Mouse (Mus musculus): ENCODE measurements around the gene Phospho1. TPM values are rescaled to one million over a fixed set of nuclear protein-coding genes. Genes with fewer than 3 reads are reported as not detected.

The Phospho1 gene
- polyA plus RNA-seq, 1 experiment from 2014 or later: not detected

- Histone ChIP-seq H3K4me2 (0 out of 2 replicates have a peak overlapping the region, but pooled peaks have one; percentile 29), H3K9me3 (replicated peaks) (no peaks in the 10 kb centered on the region), H3K9ac (no peak overlapping the region), H3K4me1 (peaks cover 64% of the 10 kb centered on the region), H3K27ac (peak overlapping the region; percentile 10; the same call in 1 of the 2 replicates), H3K27me3 (peaks cover 68% of the 10 kb centered on the region), H3K36me3 (no peaks in the 10 kb centered on the region), H3K4me3 (replicated peaks) (no peak overlapping the region)
- no peak for ATAC-seq (replicated peaks; ENCODE audit: low FRiP score)
- 36% methylated on average over 6 of the region's 6 CpGs for WGBS
Observed at GRCm38 (mm10) chr11:95836433-95836832, 12.1 kb downstream of the Phospho1 start.

- H3K27ac ChIP-seq: peak within 1 kb of the TSS; percentile 71
- H3K27me3 ChIP-seq: peaks cover 67% of the 10 kb centered on the region
- no peaks in the 10 kb centered on the region for H3K9me3 ChIP-seq (replicated peaks)
- no peak for ATAC-seq (replicated peaks; ENCODE audit: low FRiP score)
- no peak within 1 kb of the TSS for H3K4me3 ChIP-seq (replicated peaks)
- peak within 1 kb of the TSS; percentile 29; the same call in 1 of the 2 replicates for H3K4me2 ChIP-seq
- H3K9ac ChIP-seq: no peak within 1 kb of the TSS
- no peaks in the 10 kb centered on the region for H3K36me3 ChIP-seq
- 56% methylated on average over 10 of the region's 10 CpGs for WGBS
- peaks cover 66% of the 10 kb centered on the region for H3K4me1 ChIP-seq
Observed at GRCm38 (mm10) chr11:95837059-95837458, 12.8 kb downstream of the Phospho1 start, which contains the start of gene Gngt2. TSS of gene Gngt2 (plus strand) at chr11:95837216.

GRCm38 (mm10) chr11:95838598-95838997 is 14.3 kb downstream of the Phospho1 start:
- Histone ChIP-seq H3K4me1 (peaks cover 64% of the 10 kb centered on the region), H3K36me3 (no peaks in the 10 kb centered on the region), H3K27ac (0 out of 2 replicates have a peak overlapping the region, but pooled peaks have one; percentile 71), H3K4me3 (replicated peaks) (no peak overlapping the region), H3K9me3 (replicated peaks) (no peaks in the 10 kb centered on the region), H3K4me2 (no peak overlapping the region), H3K9ac (no peak overlapping the region), H3K27me3 (peaks cover 57% of the 10 kb centered on the region)
- WGBS: 78% methylated on average over 4 of the region's 4 CpGs
- no peak for ATAC-seq (replicated peaks; ENCODE audit: low FRiP score)

GRCm38 (mm10) chr11:95838999-95839868 is 14.9 kb downstream of the Phospho1 start:
- no peak for ATAC-seq (replicated peaks; ENCODE audit: low FRiP score)
- Histone ChIP-seq H3K4me2 (0 out of 2 replicates have a peak overlapping the region, but pooled peaks have one; percentile 21), H3K9ac (no peak overlapping the region), H3K27me3 (peaks cover 50% of the 10 kb centered on the region), H3K36me3 (no peaks in the 10 kb centered on the region), H3K27ac (no peak overlapping the region), H3K4me3 (replicated peaks) (no peak overlapping the region), H3K9me3 (replicated peaks) (no peaks in the 10 kb centered on the region), H3K4me1 (peaks cover 58% of the 10 kb centered on the region)
- 76% methylated on average over 8 of the region's 8 CpGs for WGBS

GRCm38 (mm10) chr11:95840694-95841497 is 16.6 kb downstream of the Phospho1 start:
- Histone ChIP-seq H3K9ac (0 out of 2 replicates have a peak overlapping the region, but pooled peaks have one; percentile 23), H3K27me3 (peaks cover 34% of the 10 kb centered on the region), H3K27ac (peak overlapping the region; percentile 75; the same call in 1 of the 2 replicates), H3K4me2 (peak overlapping the region; percentile 45), H3K4me3 (replicated peaks) (peak overlapping the region; percentile 36), H3K9me3 (replicated peaks) (no peaks in the 10 kb centered on the region), H3K4me1 (peaks cover 41% of the 10 kb centered on the region), H3K36me3 (no peaks in the 10 kb centered on the region)
- WGBS: 70% methylated on average over 5 of the region's 5 CpGs
- no peak for ATAC-seq (replicated peaks; ENCODE audit: low FRiP score)

- WGBS: 60% methylated on average over 10 of the region's 10 CpGs
- no peak for ATAC-seq (replicated peaks; ENCODE audit: low FRiP score)
- Histone ChIP-seq H3K4me3 (replicated peaks) (peak overlapping the region; percentile 36), H3K4me1 (peaks cover 36% of the 10 kb centered on the region), H3K27ac (peak overlapping the region; percentile 75), H3K9ac (0 out of 2 replicates have a peak overlapping the region, but pooled peaks have one; percentile 23), H3K9me3 (replicated peaks) (no peaks in the 10 kb centered on the region), H3K36me3 (no peaks in the 10 kb centered on the region), H3K27me3 (peaks cover 29% of the 10 kb centered on the region), H3K4me2 (peak overlapping the region; percentile 45)
Observed at GRCm38 (mm10) chr11:95841498-95841830, 17.2 kb downstream of the Phospho1 start.

GRCm38 (mm10) chr11:95842074-95842681 is 17.9 kb downstream of the Phospho1 start, which contains the start of gene Abi3:
TSS of gene Abi3 (minus strand) at chr11:95842476.
- no peaks in the 10 kb centered on the region for H3K9me3 ChIP-seq (replicated peaks)
- peaks cover 29% of the 10 kb centered on the region for H3K4me1 ChIP-seq
- WGBS: 12% methylated on average over 11 of the region's 11 CpGs
- H3K36me3 ChIP-seq: no peaks in the 10 kb centered on the region
- peak within 1 kb of the TSS; percentile 23; the same call in 1 of the 2 replicates for H3K9ac ChIP-seq
- peak within 1 kb of the TSS; percentile 36 for H3K4me3 ChIP-seq (replicated peaks)
- peaks cover 24% of the 10 kb centered on the region for H3K27me3 ChIP-seq
- peak; percentile 77; the same call in 1 of the 2 replicates for ATAC-seq (replicated peaks; ENCODE audit: low FRiP score)
- peak within 1 kb of the TSS; percentile 75 for H3K27ac ChIP-seq
- H3K4me2 ChIP-seq: peak within 1 kb of the TSS; percentile 45

GRCm38 (mm10) chr11:95842953-95843352 is 18.7 kb downstream of the Phospho1 start:
- H3K9ac ChIP-seq: no peak overlapping the region
- no peak for ATAC-seq (replicated peaks; ENCODE audit: low FRiP score)
- H3K4me2 ChIP-seq: peak overlapping the region; percentile 29; the same call in 1 of the 2 replicates
- no peaks in the 10 kb centered on the region for H3K9me3 ChIP-seq (replicated peaks)
- peak overlapping the region; percentile 75 for H3K27ac ChIP-seq
- peaks cover 24% of the 10 kb centered on the region for H3K27me3 ChIP-seq
- peaks cover 21% of the 10 kb centered on the region for H3K4me1 ChIP-seq
- H3K36me3 ChIP-seq: no peaks in the 10 kb centered on the region
- WGBS: 58% methylated on average over 5 of the region's 5 CpGs
- H3K4me3 ChIP-seq (replicated peaks): no peak overlapping the region

GRCm38 (mm10) chr11:95843421-95843950 is 19.2 kb downstream of the Phospho1 start:
- Histone ChIP-seq H3K4me3 (replicated peaks) (peak overlapping the region; percentile 16; the same call in 1 of the 2 replicates), H3K27ac (peak overlapping the region; percentile 75), H3K4me1 (peaks cover 18% of the 10 kb centered on the region), H3K9me3 (replicated peaks) (no peaks in the 10 kb centered on the region), H3K4me2 (peak overlapping the region; percentile 29), H3K9ac (no peak overlapping the region), H3K27me3 (peaks cover 24% of the 10 kb centered on the region), H3K36me3 (no peaks in the 10 kb centered on the region)
- WGBS: 52% methylated on average over 6 of the region's 6 CpGs
- ATAC-seq (replicated peaks; ENCODE audit: low FRiP score): no peak

GRCm38 (mm10) chr11:95844935-95845334 is 20.6 kb downstream of the Phospho1 start:
- Histone ChIP-seq H3K9me3 (replicated peaks) (no peaks in the 10 kb centered on the region), H3K27ac (no peak overlapping the region), H3K4me2 (0 out of 2 replicates have a peak overlapping the region, but pooled peaks have one; percentile 15), H3K4me3 (replicated peaks) (no peak overlapping the region), H3K36me3 (no peaks in the 10 kb centered on the region), H3K9ac (no peak overlapping the region), H3K27me3 (peaks cover 23% of the 10 kb centered on the region), H3K4me1 (peaks cover 10% of the 10 kb centered on the region; the same call in 1 of the 2 replicates)
- ATAC-seq (replicated peaks; ENCODE audit: low FRiP score): no peak
- 76% methylated on average over 4 of the region's 4 CpGs for WGBS

GRCm38 (mm10) chr11:95850898-95851297 is 26.6 kb downstream of the Phospho1 start:
- Histone ChIP-seq H3K27me3 (0 out of 2 replicates have a peak, but pooled peaks cover 3% of the 10 kb centered on the region), H3K9ac (no peak overlapping the region), H3K4me1 (no peaks in the 10 kb centered on the region), H3K4me2 (no peak overlapping the region), H3K4me3 (replicated peaks) (no peak overlapping the region), H3K27ac (no peak overlapping the region), H3K36me3 (no peaks in the 10 kb centered on the region), H3K9me3 (replicated peaks) (no peaks in the 10 kb centered on the region)
- ATAC-seq (replicated peaks; ENCODE audit: low FRiP score): no peak
- WGBS: 80% methylated on average over 2 of the region's 2 CpGs

All from kidney, embryonic 15.5 days (tissue).